Mouse (Mus musculus): ENCODE measurements around the gene Mlf1. TPM values are rescaled to one million over a fixed set of nuclear protein-coding genes. Genes with fewer than 3 reads are reported as not detected.

Mlf1 gene
- total RNA-seq, 2 experiments from 2014 or later = 334 to 382 TPM

- no peak for DNase-seq
- intact Hi-C loops (cut with DNase I) = no loop called here
Measured at GRCm38 (mm10) chr3:67429338-67429998, 55.6 kb downstream of the Mlf1 start.

GRCm38 (mm10) chr3:67429999-67430380 lies 56.1 kb downstream of the Mlf1 start, which contains the start of gene Gfm1:
Gene Gfm1 (plus strand): TSS chr3:67430096.
- DNase-seq = peak; percentile 89 to 93
- intact Hi-C loops (cut with DNase I) = loop anchor here (2.0 to 5.0 kb wide), 2 partner anchors 77 to 137 kb away; no protein-coding TSS in a partner anchor

- intact Hi-C loops (cut with DNase I) = loop anchor here (5.0 kb wide), 1 partner anchor 133 kb away; no protein-coding TSS in a partner anchor
- DNase-seq = no peak
Measured at GRCm38 (mm10) chr3:67434011-67434410, 60.1 kb downstream of the Mlf1 start.

GRCm38 (mm10) chr3:67447143-67447542 lies 73.2 kb downstream of the Mlf1 start:
- intact Hi-C loops (cut with DNase I) = no loop called here
- no peak for DNase-seq

Other genes with a start within 250 kb of the Mlf1 start
- gene Gm17402, start 1.1 kb downstream of the Mlf1 start, total RNA-seq (2021) = not detected
- gene Gfm1, start 56.0 kb downstream of the Mlf1 start, total RNA-seq (2021) = 100 to 1,000 TPM; 204 to 214 TPM
- gene Lxn, start 89.8 kb downstream of the Mlf1 start, total RNA-seq (2021) = 10 to 100 TPM; 11.2 to 12.8 TPM
- gene Rarres1, start 141.4 kb downstream of the Mlf1 start, total RNA-seq (2021) = under 1 TPM; 0.84 to 0.98 TPM
- 10 to 100 TPM; 32.3 to 32.6 TPM for gene Mfsd1, start 208.6 kb downstream of the Mlf1 start, total RNA-seq (2021)